Mouse (Mus musculus) heart, embryonic 10.5 days (tissue): Measurements from ENCODE around the gene E4f1. TPM values are rescaled to one million over a fixed set of nuclear protein-coding genes. Genes with fewer than 3 reads are reported as not detected.

Source experiments
- DNase-seq: peaks from one replicate; pipeline ENCODE4 v3.0.0-alpha.2; 2017; ENCODE audit warnings: low spot score
- H3K27ac ChIP-seq: fragments of 300-500 bp; sonication (generic); 2 replicates; pipeline ENCODE4 v1.5.1; 2016; ENCODE audit warnings: mild to moderate bottlenecking
- H3K27me3 ChIP-seq: fragments of 300-500 bp; sonication (generic); 2 replicates; pipeline ENCODE4 v1.6.1; 2016; ENCODE audit warnings: mild to moderate bottlenecking; ENCODE audit not compliant: poor library complexity, insufficient read depth, severe bottlenecking
- H3K36me3 ChIP-seq: fragments of 300-500 bp; sonication (generic); 2 replicates; pipeline ENCODE4 v1.6.1; 2016; ENCODE audit warnings: mild to moderate bottlenecking, moderate library complexity
- H3K4me1 ChIP-seq: fragments of 300-500 bp; sonication (generic); 2 replicates; pipeline ENCODE4 v1.6.1; 2016; ENCODE audit warnings: mild to moderate bottlenecking
- H3K4me3 ChIP-seq: fragments of 300-500 bp; sonication (generic); 2 replicates; pipeline ENCODE4 v1.5.1; 2016; ENCODE audit warnings: mild to moderate bottlenecking, moderate library complexity
- H3K9me3 ChIP-seq: fragments of 300-500 bp; sonication (generic); 2 replicates; pipeline ENCODE4 v1.6.1; 2016; ENCODE audit warnings: mild to moderate bottlenecking, moderate library complexity
- WGBS: fragments of 180-500 bp; shearing (Covaris S2); methylation state at CpG from one replicate; pipeline ENCODE4 v1.1.7; 2016; 5-methylcytosine and 5-hydroxymethylcytosine counted together
- polyA plus RNA-seq: library from polyadenylated mRNA; unstranded; fragments of >200 nt; fragmentation: Nextera tagmentation; extraction: Ambion mirVana; gene quantifications from 2 replicates; pipeline ENCODE4 v1.2.1, GENCODE M21; 2016

Gene E4f1
- polyA plus RNA-seq, 1 experiment from 2014 or later: 30.3 TPM

GRCm38 (mm10) chr17:24477985-24478600 is 8.0 kb upstream of the E4f1 start:
- peak; percentile 75 for DNase-seq
- Histone ChIP-seq H3K27ac (peak overlapping the region; percentile 98), H3K4me3 (peak overlapping the region; percentile 82), H3K36me3 (peaks cover 47% of the 10 kb centered on the region), H3K9me3 (no peaks in the 10 kb centered on the region), H3K4me1 (peaks cover 30% of the 10 kb centered on the region), H3K27me3 (no peaks in the 10 kb centered on the region)
- 52% methylated on average over 11 of the region's 11 CpGs for WGBS

DNA sequence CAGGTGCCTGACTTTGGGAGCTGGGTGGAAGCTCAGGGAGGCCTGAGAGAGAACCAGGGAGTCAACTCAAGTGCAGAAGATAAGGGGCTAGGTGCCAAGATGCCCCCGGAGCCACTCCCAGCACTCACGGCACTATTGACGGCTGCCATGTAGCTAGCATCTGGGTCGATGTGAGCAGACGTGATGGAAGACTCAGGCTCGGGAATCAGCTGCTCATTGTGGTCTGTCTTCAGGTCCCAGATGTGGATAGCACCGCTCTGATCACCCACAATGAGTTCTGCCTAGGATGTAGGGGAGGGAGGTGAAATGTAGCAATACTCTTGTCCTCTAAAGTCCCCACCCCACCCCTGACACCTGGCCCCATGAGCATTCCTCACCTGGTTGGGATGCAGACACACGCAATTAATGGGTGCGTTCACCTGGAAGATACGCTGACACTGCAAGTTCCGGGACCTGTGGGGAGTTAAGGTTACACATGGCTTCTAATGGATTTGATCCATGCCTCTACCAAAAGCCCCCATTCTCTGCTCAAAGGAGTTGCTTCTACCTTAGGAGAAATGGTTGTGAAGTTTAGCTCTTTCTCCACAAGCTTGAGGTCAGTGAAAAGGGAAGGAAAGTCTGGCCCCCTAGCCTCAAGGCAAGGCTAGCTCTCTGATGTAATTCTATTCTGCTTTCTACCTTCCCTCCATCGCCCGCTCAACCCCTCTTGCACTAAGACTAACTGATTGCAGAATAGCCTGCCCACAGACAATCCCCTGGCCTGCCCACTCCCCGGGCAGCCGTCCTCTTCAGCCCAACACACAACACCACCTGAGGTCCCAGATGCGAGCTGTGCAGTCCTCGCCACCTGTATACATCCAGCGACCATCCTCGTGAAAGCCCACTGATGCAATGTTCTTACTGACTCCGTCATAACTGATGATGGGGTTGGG is 7.2 kb upstream of the E4f1 start:
- peak; percentile 75 for DNase-seq
- Histone ChIP-seq H3K4me3 (peak overlapping the region; percentile 82; the same call in 1 of the 2 replicates), H3K4me1 (peaks cover 38% of the 10 kb centered on the region), H3K9me3 (no peaks in the 10 kb centered on the region), H3K36me3 (peaks cover 52% of the 10 kb centered on the region), H3K27me3 (no peaks in the 10 kb centered on the region), H3K27ac (no peak overlapping the region; the same call in 1 of the 2 replicates)
- WGBS: 89% methylated on average over 20 of the region's 20 CpGs

- Histone ChIP-seq H3K4me1 (peaks cover 49% of the 10 kb centered on the region), H3K9me3 (no peaks in the 10 kb centered on the region), H3K27ac (no peak overlapping the region), H3K36me3 (peaks cover 52% of the 10 kb centered on the region), H3K4me3 (no peak overlapping the region), H3K27me3 (no peaks in the 10 kb centered on the region)
- DNase-seq: peak; percentile 64
- WGBS: 87% methylated on average over 10 of the region's 10 CpGs
Measured at GRCm38 (mm10) chr17:24476022-24476776, 6.1 kb upstream of the E4f1 start.

DNA sequence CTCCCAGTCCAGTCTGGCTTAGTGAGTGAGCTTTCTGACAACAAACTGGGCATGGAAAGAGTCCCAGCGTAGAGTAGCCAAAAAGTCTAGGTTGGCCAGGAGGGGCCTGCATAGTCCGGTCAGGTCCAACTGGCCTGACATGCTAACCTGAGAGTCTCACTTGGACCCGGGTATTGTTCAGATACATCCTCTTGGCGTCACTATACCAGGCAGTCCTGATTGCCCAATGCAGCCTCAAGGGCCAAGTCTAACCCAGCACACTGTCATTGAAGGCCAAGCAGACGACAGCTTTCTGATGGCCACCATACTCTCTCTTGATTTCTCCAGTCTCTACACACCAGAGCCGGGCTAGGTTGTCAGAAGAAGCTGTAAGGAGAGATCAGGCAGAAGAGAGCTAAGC is 5.5 kb upstream of the E4f1 start:
- H3K27me3 ChIP-seq: no peaks in the 10 kb centered on the region
- WGBS: 90% methylated on average over 6 of the region's 6 CpGs

DNA sequence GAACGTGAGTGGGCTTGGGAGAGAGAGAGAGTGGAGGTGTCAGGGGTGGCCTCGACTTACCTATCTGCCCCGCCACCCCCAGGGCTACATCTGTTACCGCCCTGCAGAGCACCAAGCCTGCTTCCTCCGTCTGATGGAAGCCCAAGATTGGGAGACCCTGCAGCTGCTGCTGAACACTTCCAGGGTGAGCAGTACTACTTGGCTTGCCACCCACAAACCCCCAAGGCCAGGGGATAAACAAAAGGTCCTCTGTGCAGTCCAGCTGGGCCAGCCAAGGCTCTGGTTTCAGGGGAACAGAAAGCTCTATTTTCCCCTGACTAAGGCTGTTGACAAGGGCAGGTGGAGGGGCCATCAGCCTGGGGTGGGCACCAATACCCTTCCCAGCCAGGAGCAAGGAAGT is 4.4 kb upstream of the E4f1 start:
- no peaks in the 10 kb centered on the region for H3K27me3 ChIP-seq
- H3K36me3 ChIP-seq: peaks cover 52% of the 10 kb centered on the region
- H3K4me1 ChIP-seq: peaks cover 52% of the 10 kb centered on the region
- no peak overlapping the region for H3K27ac ChIP-seq
- no peak overlapping the region for H3K4me3 ChIP-seq
- no peaks in the 10 kb centered on the region for H3K9me3 ChIP-seq
- WGBS: 65% methylated on average over 5 of the region's 5 CpGs
- DNase-seq: no peak

More for the DNA sequence above, 5.5 kb upstream of the E4f1 start:
- peak; percentile 60 for DNase-seq
- Histone ChIP-seq H3K4me1 (peaks cover 54% of the 10 kb centered on the region), H3K27ac (no peak overlapping the region), H3K9me3 (no peaks in the 10 kb centered on the region), H3K36me3 (peaks cover 52% of the 10 kb centered on the region), H3K4me3 (no peak overlapping the region)

DNA sequence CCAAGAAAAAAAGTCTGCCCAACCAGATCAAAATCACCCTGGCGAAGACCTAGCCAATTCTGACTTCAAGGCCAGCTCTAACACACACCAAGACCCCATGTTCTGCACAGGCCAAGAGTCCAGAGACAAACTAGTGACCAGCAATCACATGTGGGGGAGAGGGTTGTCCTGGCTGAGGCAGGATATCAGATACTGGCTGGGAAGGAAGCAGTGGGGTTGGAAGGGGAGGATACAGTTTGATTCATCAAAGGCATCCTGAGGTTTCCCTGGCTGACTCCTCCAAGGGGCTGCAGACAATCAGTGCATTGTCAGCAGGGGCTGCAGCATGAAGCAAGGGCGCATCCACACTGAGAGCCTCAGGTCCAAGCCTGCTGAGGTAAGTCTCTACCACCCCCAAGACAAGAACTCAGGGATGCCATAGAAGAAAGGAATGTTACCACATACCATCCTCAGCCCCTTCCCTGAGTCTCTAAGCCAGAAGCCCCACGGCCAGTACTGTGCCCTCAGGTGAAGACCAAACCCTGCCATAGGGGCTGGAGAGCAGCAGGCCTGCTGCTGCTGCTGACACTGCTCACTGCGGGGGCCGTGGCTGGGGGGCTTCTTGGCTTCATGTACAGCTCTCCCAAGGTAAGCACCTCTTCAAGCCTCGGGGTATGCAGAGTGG is 3.6 kb upstream of the E4f1 start, which contains the start of gene Bricd5:
TSS of gene Bricd5 (plus strand) at position 273 of the 664 bp plus-strand sequence.
- DNase-seq: no peak
- Histone ChIP-seq H3K27ac (peak within 1 kb of the TSS; percentile 13; the same call in 1 of the 2 replicates), H3K4me1 (peaks cover 52% of the 10 kb centered on the region), H3K9me3 (no peaks in the 10 kb centered on the region), H3K27me3 (no peaks in the 10 kb centered on the region), H3K4me3 (peak within 1 kb of the TSS; percentile 95; the same call in 1 of the 2 replicates), H3K36me3 (peaks cover 52% of the 10 kb centered on the region)
- 71% methylated on average over 6 of the region's 6 CpGs for WGBS

GRCm38 (mm10) chr17:24472512-24472911 is 2.4 kb upstream of the E4f1 start:
- Histone ChIP-seq H3K4me1 (peaks cover 43% of the 10 kb centered on the region), H3K4me3 (peak overlapping the region; percentile 95; the same call in 1 of the 2 replicates), H3K9me3 (no peaks in the 10 kb centered on the region), H3K27ac (no peak overlapping the region), H3K27me3 (no peaks in the 10 kb centered on the region), H3K36me3 (peaks cover 48% of the 10 kb centered on the region)
- 80% methylated on average over 4 of the region's 4 CpGs for WGBS
- no peak for DNase-seq

GRCm38 (mm10) chr17:24470701-24471527 is 801 bp upstream of the E4f1 start:
- Histone ChIP-seq H3K4me1 (peaks cover 43% of the 10 kb centered on the region), H3K9me3 (no peaks in the 10 kb centered on the region), H3K27ac (peak overlapping the region; percentile 97), H3K4me3 (peak overlapping the region; percentile 95), H3K27me3 (no peaks in the 10 kb centered on the region), H3K36me3 (peaks cover 32% of the 10 kb centered on the region)
- peak; percentile 85 for DNase-seq
- under 1% methylated on average over 68 of the region's 68 CpGs for WGBS

DNA sequence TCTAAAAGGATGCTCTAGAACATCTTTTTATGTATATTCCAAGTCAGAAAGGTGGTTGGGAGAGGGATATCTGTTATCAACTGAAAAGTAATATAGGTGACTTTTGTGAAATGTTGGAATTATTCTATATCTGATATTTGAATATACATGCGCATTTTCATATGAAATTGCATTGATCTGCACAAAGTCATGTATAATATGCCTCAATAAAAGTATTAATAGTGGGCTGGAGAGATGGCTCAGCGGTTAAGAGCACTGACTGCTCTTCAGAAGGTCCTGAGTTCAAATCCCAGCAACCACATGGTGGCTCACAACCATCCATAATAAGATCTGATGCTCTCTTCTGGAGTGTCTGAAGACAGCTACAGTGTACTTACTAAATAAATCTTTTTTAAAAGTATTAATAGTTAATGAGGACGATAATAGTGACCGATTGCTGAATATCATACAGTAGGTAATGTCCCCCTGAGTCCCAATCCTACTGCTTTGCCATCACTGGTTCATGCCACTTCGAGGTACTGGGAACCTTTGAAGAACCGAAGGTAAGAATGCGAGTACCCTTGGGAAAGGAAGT is 690 bp downstream of the E4f1 start:
- Histone ChIP-seq H3K4me1 (peaks cover 41% of the 10 kb centered on the region), H3K27me3 (no peaks in the 10 kb centered on the region), H3K9me3 (no peaks in the 10 kb centered on the region), H3K36me3 (peaks cover 17% of the 10 kb centered on the region; the same call in 1 of the 2 replicates), H3K4me3 (peak overlapping the region; percentile 95), H3K27ac (peak overlapping the region; percentile 97)
- 14% methylated on average over 7 of the region's 7 CpGs for WGBS
- DNase-seq: no peak

DNA sequence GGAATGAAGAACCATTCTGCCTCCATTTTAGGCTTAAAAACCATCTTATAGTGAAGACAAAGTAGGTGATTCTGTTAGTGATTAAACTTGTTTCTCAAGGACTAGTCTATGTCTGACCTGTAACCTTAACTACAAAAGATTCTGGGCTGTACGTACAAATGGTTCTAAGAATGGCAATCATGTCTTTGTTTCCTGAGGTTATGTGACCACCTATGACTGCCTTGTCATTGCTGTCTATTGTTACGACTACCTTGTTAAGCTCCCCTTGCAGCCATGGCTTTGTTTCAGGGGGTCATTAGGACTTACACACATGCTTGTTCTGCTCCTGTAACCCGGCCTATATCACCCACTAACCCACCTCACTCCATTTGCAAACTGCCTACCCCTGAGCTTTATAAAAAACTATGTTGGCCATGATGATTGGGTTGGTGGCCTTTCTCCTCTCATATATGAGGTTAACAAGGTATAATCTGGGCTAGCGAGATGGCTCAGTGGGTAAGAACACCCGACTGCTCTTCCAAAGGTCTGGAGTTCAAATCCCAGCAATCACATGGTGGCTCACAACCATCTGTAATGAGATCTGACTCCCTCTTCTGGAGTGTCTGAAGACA is 1.4 kb downstream of the E4f1 start:
- Histone ChIP-seq H3K4me3 (no peak overlapping the region), H3K27me3 (no peaks in the 10 kb centered on the region), H3K9me3 (no peaks in the 10 kb centered on the region), H3K36me3 (peaks cover 10% of the 10 kb centered on the region; the same call in 1 of the 2 replicates), H3K4me1 (peaks cover 36% of the 10 kb centered on the region), H3K27ac (no peak overlapping the region)
- DNase-seq: peak; percentile 62
- 99% methylated on average over 5 of the region's 5 CpGs for WGBS
